Mouse (Mus musculus) adrenal gland, postnatal 10 days (tissue): Measurements from ENCODE around the gene Asna1. TPM values are rescaled to one million over a fixed set of nuclear protein-coding genes. Genes with fewer than 3 reads are reported as not detected.

Experiments used
- DNase-seq: peaks from one replicate; pipeline ENCODE4 v3.0.0; 2021; ENCODE audit warnings: mixed read lengths
- microRNA-seq: library from miRNA; unstranded; fragments of <30 nt; microRNA quantifications from one replicate; pipeline ENCODE4 v1.2.0, GENCODE M21; 2021
- total RNA-seq, 2 experiments: library from RNA; stranded (reverse); gene quantifications; 2 replicates each; pipeline ENCODE4 v1.2.3; 2021

Gene Asna1
- total RNA-seq, 2 experiments from 2014 or later = 86.5 to 92.4 TPM

DNA sequence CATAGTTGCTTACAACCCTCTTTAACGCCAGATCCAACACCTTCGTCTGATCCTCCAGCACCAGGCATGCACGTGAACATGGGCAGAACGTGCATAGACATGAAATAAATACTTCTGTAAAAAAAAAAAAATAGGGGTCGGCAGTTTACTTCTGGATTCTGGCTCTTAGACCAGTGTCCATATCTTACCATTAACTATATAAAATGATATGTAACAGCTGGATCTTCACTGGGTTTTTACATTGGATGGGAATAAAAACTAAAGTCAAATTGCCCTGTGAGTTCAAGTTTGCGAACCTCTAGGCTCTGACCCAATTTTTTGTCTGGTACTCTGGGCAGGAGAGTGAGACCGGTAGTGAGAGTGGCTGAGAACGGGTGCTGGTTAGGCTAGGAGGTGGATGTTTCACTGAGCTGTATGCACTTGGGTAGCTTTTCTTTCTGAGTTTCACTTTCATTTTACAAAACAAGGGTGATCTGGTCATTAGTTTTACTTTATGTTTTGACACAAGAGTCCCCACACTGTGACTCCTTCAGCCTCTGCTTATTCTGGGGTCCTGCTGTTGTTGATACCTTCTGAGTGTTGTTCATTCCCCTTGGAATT lies 50.4 kb downstream of the Asna1 start:
- no peak for DNase-seq

DNA sequence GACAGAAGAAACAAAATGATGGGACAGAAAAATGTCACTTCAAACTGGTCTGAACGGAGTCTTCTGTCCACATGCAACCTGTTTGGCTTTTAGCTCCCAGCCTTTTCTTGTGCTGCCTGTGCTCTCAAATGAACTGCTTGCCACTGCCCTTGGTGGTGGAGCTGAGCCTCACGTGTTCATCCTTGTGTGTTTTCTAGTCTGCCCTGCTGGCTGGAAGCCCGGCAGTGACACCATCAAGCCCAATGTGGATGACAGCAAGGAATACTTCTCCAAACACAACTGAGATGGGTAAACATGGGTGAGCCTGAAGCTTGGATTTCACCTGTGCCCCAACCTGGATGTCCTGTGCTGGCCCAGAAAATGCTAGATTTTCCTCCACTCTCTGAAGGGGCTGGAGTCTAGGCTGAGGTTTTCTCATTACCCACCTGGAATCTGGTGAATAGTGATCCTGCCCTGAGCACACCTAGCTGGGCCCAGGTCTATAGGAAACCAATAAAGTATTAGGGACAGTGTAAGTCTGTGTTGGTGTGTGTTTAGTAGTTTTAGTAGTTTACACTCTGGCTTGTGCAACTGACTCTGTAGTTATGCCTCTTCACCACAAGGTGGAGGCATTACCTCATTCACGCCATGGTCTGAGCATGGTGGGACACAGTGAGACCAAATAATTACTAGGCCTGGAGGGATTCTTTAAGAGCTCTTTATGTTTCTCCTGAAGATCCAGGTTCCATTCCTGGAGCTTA lies 51.1 kb downstream of the Asna1 start:
- DNase-seq = peak; percentile 81

DNA sequence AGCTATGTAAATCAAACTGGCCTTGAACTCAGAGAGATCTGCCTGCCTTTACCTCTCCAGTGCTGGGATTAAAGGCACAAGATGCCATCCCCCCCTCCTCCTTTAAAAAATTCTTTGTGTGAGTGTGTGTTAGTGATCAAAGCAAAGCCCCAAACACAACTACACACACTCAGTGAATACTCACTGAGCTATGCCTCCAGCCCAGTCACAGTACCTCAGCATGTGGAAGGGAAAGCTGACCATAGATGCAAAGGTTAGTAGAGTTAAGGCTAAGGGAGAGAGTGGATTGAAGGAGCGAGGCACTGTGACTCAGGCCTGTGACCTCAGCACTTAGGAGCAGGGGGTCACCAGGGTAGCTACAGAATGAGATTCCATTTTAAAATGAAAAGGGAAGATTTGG lies 52.0 kb downstream of the Asna1 start:
- no peak for DNase-seq

GRCm38 (mm10) chr8:84970913-84971312 lies 54.2 kb downstream of the Asna1 start:
- no peak for DNase-seq

- DNase-seq = peak; percentile 39
Observed at GRCm38 (mm10) chr8:84970135-84970790, 54.8 kb downstream of the Asna1 start.

- peak; percentile 90 for DNase-seq
Observed at GRCm38 (mm10) chr8:84969241-84970134, 55.6 kb downstream of the Asna1 start, which contains the start of the genes Gm49661, Prdx2 and Rnaseh2a. Gene Gm49661, minus strand, starts transcription at chr8:84969433. Gene Prdx2, plus strand, starts transcription at chr8:84969587. Gene Rnaseh2a, minus strand, starts transcription at chr8:84969767.

- DNase-seq = peak; percentile 26
Observed at GRCm38 (mm10) chr8:84968650-84969049, 56.4 kb downstream of the Asna1 start.

Small RNA genes lying within 50 kb of the gene (microRNA-seq; reads per million reads assigned to microRNA genes)
- gene Mir7070 = not detected

Other genes with a start within 250 kb of the Asna1 start
- gene Nfix, start 224.9 kb downstream of the Asna1 start, total RNA-seq = 100 to 1,000 TPM; 145 to 200 TPM
- gene Dand5, start 202.5 kb downstream of the Asna1 start, total RNA-seq = 1 to 10 TPM; 5.0 to 6.9 TPM
- gene Gadd45gip1, start 193.8 kb downstream of the Asna1 start, total RNA-seq = 10 to 100 TPM; 39.2 to 40.0 TPM
- gene Rad23a, start 184.6 kb downstream of the Asna1 start, total RNA-seq = 100 to 1,000 TPM in 1 of 2 experiments, 10 to 100 TPM in 1; 89.4 to 108 TPM
- gene Calr, start 178.3 kb downstream of the Asna1 start, total RNA-seq = 100 to 1,000 TPM; 404 to 492 TPM
- gene Farsa, start 168.3 kb downstream of the Asna1 start, total RNA-seq = 10 to 100 TPM; 52.0 to 52.4 TPM
- 10 to 100 TPM; 16.1 to 21.1 TPM for gene Syce2, start 153.2 kb downstream of the Asna1 start, total RNA-seq
- 10 to 100 TPM; 77.9 to 96.9 TPM for gene Gcdh, start 131.4 kb downstream of the Asna1 start, total RNA-seq
- 1 to 10 TPM; 2.6 to 4.3 TPM for gene Klf1, start 123.4 kb downstream of the Asna1 start, total RNA-seq
- 10 to 100 TPM; 11.8 to 12.8 TPM for gene Dnase2a, start 116.7 kb downstream of the Asna1 start, total RNA-seq
- gene Mast1, start 87.9 kb downstream of the Asna1 start, total RNA-seq = 1 to 10 TPM; 2.3 to 4.2 TPM
- gene Rtbdn, start 78.3 kb downstream of the Asna1 start, total RNA-seq = under 1 TPM in 1 of 2 experiments, not detected in 1; 0.21 TPM
- gene Gm49661, start 55.8 kb downstream of the Asna1 start, total RNA-seq = 1 to 10 TPM in 1 of 2 experiments, not detected in 1; 1.1 TPM
- gene Prdx2, start 55.7 kb downstream of the Asna1 start, total RNA-seq = 100 to 1,000 TPM; 477 to 503 TPM
- gene Rnaseh2a, start 55.5 kb downstream of the Asna1 start, total RNA-seq = 10 to 100 TPM; 88.6 to 91.7 TPM
- gene Junb, start 46.6 kb downstream of the Asna1 start, total RNA-seq = 100 to 1,000 TPM in 1 of 2 experiments, 10 to 100 TPM in 1; 28.7 to 134 TPM
- gene Hook2, start 34.7 kb downstream of the Asna1 start, total RNA-seq = 1 to 10 TPM; 6.5 to 6.6 TPM
- not detected for gene Best2, start 10.8 kb downstream of the Asna1 start, total RNA-seq
- 100 to 1,000 TPM; 143 to 155 TPM for gene Trir, start 1.5 kb upstream of the Asna1 start, total RNA-seq
- gene Tnpo2, start 11.6 kb upstream of the Asna1 start, total RNA-seq = 10 to 100 TPM; 56.6 to 59.7 TPM
- gene Fbxw9, start 34.8 kb upstream of the Asna1 start, total RNA-seq = 10 to 100 TPM; 22.4 to 24.9 TPM
- 1 to 10 TPM in 1 of 2 experiments, not detected in 1; 1.2 TPM for gene Gm5741, start 42.7 kb upstream of the Asna1 start, total RNA-seq
- 10 to 100 TPM; 35.7 to 36.5 TPM for gene Dhps, start 46.5 kb upstream of the Asna1 start, total RNA-seq
- gene Wdr83os, start 55.5 kb upstream of the Asna1 start, total RNA-seq = 10 to 100 TPM; 58.2 to 70.5 TPM
- gene Wdr83, start 56.0 kb upstream of the Asna1 start, total RNA-seq = 10 to 100 TPM; 25.7 to 29.8 TPM
- gene Man2b1, start 58.0 kb upstream of the Asna1 start, total RNA-seq = 10 to 100 TPM; 52.7 to 56.6 TPM
- gene Zfp791, start 97.8 kb upstream of the Asna1 start, total RNA-seq = 1 to 10 TPM; 3.7 to 3.9 TPM
- gene Cks1brt, start 126.6 kb upstream of the Asna1 start, total RNA-seq = not detected
- gene Olfr371, start 200.7 kb upstream of the Asna1 start, total RNA-seq = not detected